Mouse (Mus musculus): ENCODE measurements around the gene Sdf4. TPM values are rescaled to one million over a fixed set of nuclear protein-coding genes. Genes with fewer than 3 reads are reported as not detected.

Gene Sdf4
- polyA plus RNA-seq, 1 experiment = 68.4 TPM

DNA sequence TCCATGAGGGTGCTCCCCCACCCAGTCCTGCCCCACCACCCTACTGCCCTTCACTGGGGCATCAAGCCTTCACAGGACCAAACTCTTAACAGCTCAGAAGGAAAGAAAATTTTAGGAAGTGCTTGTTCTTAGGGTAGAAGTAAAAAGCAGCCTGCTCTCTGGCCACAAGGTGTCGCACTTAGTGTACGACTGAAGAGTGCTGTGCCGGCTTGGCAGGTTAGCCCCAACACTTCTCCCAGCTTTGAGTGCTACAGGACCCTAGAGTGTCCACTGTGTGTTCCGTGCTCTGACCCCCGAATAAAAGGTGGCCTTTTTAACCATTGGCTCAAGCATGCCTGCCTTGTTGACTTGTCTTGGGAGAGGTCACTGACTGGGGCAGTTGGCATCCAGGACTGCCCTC is 33.4 kb upstream of the Sdf4 start:
- Histone ChIP-seq H3K4me1 (replicated peaks; ENCODE audit: control insufficient read depth, insufficient read depth, low read length) (peaks cover 9% of the 10 kb centered on the region), H3K27ac (ENCODE audit: control insufficient read depth, insufficient read depth, low read length) (no peak overlapping the region), H3K4me3 (ENCODE audit: control insufficient read depth, insufficient read depth, low read length) (no peak overlapping the region), H3K36me3 (ENCODE audit: control insufficient read depth, insufficient read depth, low read length) (peaks cover 33% of the 10 kb centered on the region), H3K27me3 (ENCODE audit: control insufficient read depth, insufficient read depth, low read length) (no peaks in the 10 kb centered on the region)
- TF ChIP-seq CTCF (IDR thresholded peaks at IDR 0.05; ENCODE audit: borderline replicate concordance, control insufficient read depth, extremely low read depth, insufficient read depth, low read length, poor library complexity) = peak; percentile 84; the same call in 1 of the 2 replicates
- no peak for TF ChIP-seq POLR2A (IDR thresholded peaks at IDR 0.05; ENCODE audit: control insufficient read depth, extremely low read depth, insufficient read depth, low read length, poor library complexity)
- peak; percentile 72 for DNase-seq
- WGBS = 6% methylated on average over 5 of the region's 5 CpGs

GRCm38 (mm10) chr4:155962167-155962971 is 30.3 kb upstream of the Sdf4 start, which contains the start of gene C1qtnf12:
Gene C1qtnf12 (plus strand): TSS chr4:155962318.
- DNase-seq = peak; percentile 19

DNA sequence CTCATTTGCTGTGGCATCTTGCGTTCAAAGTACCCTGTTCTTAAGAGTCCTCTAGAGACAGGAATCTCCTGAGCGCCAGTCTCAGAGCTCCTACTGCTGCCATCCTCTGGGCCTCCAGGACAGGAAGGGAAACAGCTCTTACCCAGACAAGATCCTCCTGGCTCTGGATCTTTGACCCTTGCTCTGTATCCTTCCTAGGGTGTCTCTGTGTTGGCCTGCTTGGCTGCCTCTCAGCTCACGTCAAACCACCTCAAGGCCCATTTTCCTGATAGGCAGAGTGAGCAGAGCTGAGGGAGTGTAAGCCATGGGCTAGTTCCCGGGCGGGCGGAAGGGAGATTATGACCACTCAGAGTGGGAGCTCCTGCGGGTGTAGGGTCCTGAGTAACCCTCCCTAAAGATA is 29.6 kb upstream of the Sdf4 start:
- Histone ChIP-seq H3K27me3 (ENCODE audit: control insufficient read depth, insufficient read depth, low read length) (no peaks in the 10 kb centered on the region), H3K4me3 (ENCODE audit: control insufficient read depth, insufficient read depth, low read length) (no peak overlapping the region), H3K4me1 (replicated peaks; ENCODE audit: control insufficient read depth, insufficient read depth, low read length) (peaks cover 9% of the 10 kb centered on the region), H3K36me3 (ENCODE audit: control insufficient read depth, insufficient read depth, low read length) (peaks cover 7% of the 10 kb centered on the region), H3K27ac (ENCODE audit: control insufficient read depth, insufficient read depth, low read length) (no peak overlapping the region)
- DNase-seq = no peak
- TF ChIP-seq POLR2A (IDR thresholded peaks at IDR 0.05; ENCODE audit: control insufficient read depth, extremely low read depth, insufficient read depth, low read length, poor library complexity) (no peak), CTCF (IDR thresholded peaks at IDR 0.05; ENCODE audit: borderline replicate concordance, control insufficient read depth, extremely low read depth, insufficient read depth, low read length, poor library complexity) (no peak)
- 97% methylated on average over 7 of the region's 7 CpGs for WGBS

More at GRCm38 (mm10) chr4:155962167-155962971, 30.3 kb upstream of the Sdf4 start, which contains the start of gene C1qtnf12:
- Histone ChIP-seq H3K4me3 (ENCODE audit: control insufficient read depth, insufficient read depth, low read length) (peak within 1 kb of the TSS; percentile 40), H3K36me3 (ENCODE audit: control insufficient read depth, insufficient read depth, low read length) (peaks cover 13% of the 10 kb centered on the region), H3K27me3 (ENCODE audit: control insufficient read depth, insufficient read depth, low read length) (no peaks in the 10 kb centered on the region), H3K4me1 (replicated peaks; ENCODE audit: control insufficient read depth, insufficient read depth, low read length) (peaks cover 9% of the 10 kb centered on the region), H3K27ac (ENCODE audit: control insufficient read depth, insufficient read depth, low read length) (no peak within 1 kb of the TSS)
- 2% methylated on average over 42 of the region's 42 CpGs for WGBS
- TF ChIP-seq CTCF (IDR thresholded peaks at IDR 0.05; ENCODE audit: borderline replicate concordance, control insufficient read depth, extremely low read depth, insufficient read depth, low read length, poor library complexity) (no peak), POLR2A (IDR thresholded peaks at IDR 0.05; ENCODE audit: control insufficient read depth, extremely low read depth, insufficient read depth, low read length, poor library complexity) (no peak)

DNA sequence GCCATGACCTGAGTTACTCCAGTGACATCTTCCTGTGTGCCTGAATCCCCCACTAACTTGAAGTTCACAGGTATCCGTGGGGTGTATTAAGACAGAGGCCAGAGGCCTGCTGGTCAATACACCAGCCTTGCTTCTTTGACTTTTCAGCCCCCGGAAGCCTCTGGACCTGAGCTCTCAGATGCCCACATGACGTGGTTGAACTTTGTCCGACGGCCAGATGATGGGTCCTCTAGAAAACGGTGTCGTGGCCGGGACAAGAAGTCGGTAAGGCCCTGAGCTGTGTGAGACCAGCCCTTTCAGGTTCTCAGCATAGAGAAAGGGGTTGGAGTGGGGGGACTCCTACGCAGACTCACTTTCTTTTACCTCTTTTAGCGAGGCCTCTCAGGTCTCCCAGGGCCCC is 28.3 kb upstream of the Sdf4 start:
- Histone ChIP-seq H3K27me3 (ENCODE audit: control insufficient read depth, insufficient read depth, low read length) (no peaks in the 10 kb centered on the region), H3K36me3 (ENCODE audit: control insufficient read depth, insufficient read depth, low read length) (no peaks in the 10 kb centered on the region), H3K4me3 (ENCODE audit: control insufficient read depth, insufficient read depth, low read length) (no peak overlapping the region), H3K27ac (ENCODE audit: control insufficient read depth, insufficient read depth, low read length) (no peak overlapping the region), H3K4me1 (replicated peaks; ENCODE audit: control insufficient read depth, insufficient read depth, low read length) (peaks cover 9% of the 10 kb centered on the region)
- DNase-seq = no peak
- WGBS = 98% methylated on average over 11 of the region's 11 CpGs
- no peak for TF ChIP-seq CTCF (IDR thresholded peaks at IDR 0.05; ENCODE audit: borderline replicate concordance, control insufficient read depth, extremely low read depth, insufficient read depth, low read length, poor library complexity)

DNA sequence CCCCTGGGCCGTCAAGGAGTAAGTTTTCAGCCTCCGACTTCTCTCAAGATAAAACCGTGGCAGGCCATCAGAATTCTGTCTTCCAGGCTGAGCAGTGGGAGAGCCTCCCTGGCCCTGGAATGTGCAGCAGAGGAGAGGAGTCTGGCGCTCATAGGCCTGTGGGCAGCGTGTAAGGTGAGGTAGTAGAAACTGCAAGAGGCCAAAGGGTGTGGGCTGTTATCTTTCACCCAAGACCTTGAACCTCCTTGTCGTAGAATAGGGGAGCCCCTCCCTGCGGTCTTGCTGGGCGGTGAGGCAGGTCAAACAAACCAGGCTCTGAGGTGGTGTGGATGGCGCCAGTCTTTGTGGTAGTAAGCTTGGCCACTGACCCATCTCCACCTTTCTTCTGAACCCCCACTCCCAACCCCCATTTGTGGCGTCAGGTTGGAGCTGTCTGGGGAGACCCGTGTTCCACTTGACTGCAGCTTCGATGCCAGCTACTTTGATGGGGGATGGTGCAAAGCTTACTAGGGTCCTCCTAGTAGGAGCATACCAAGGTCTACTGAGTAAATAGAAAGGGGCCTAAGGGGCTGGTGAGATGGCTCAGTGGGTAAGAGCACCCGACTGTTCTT is 23.5 kb upstream of the Sdf4 start:
- DNase-seq = no peak
- TF ChIP-seq POLR2A (IDR thresholded peaks at IDR 0.05; ENCODE audit: control insufficient read depth, extremely low read depth, insufficient read depth, low read length, poor library complexity) (no peak), CTCF (IDR thresholded peaks at IDR 0.05; ENCODE audit: borderline replicate concordance, control insufficient read depth, extremely low read depth, insufficient read depth, low read length, poor library complexity) (no peak)
- Histone ChIP-seq H3K27ac (ENCODE audit: control insufficient read depth, insufficient read depth, low read length) (no peak overlapping the region), H3K4me1 (replicated peaks; ENCODE audit: control insufficient read depth, insufficient read depth, low read length) (no peaks in the 10 kb centered on the region), H3K27me3 (ENCODE audit: control insufficient read depth, insufficient read depth, low read length) (no peaks in the 10 kb centered on the region), H3K4me3 (ENCODE audit: control insufficient read depth, insufficient read depth, low read length) (no peak overlapping the region), H3K36me3 (ENCODE audit: control insufficient read depth, insufficient read depth, low read length) (no peaks in the 10 kb centered on the region)
- 97% methylated on average over 13 of the region's 13 CpGs for WGBS

DNA sequence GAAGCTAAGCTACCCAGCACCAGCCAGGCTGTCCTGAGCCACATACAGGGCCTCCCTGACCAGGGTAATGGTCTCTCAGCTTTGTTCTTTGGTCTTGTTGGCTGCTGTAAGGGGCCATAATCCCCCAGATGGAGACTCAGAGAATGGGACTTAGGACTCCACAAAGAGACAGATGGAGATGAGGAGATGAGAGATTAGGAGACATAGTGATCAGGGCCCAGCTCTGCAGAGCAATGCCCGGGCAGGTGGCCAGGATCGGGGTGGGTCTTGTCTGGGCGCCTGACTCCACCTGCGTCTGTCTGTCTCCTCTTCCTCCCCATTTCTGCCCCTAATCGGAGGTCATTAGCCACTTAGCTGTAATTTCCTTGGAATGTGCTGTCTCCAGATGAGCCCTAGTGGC is 22.4 kb upstream of the Sdf4 start:
- no peak overlapping the region for H3K4me3 ChIP-seq (ENCODE audit: control insufficient read depth, insufficient read depth, low read length)
- TF ChIP-seq POLR2A (IDR thresholded peaks at IDR 0.05; ENCODE audit: control insufficient read depth, extremely low read depth, insufficient read depth, low read length, poor library complexity) (no peak), CTCF (IDR thresholded peaks at IDR 0.05; ENCODE audit: borderline replicate concordance, control insufficient read depth, extremely low read depth, insufficient read depth, low read length, poor library complexity) (no peak)
- WGBS = 95% methylated on average over 5 of the region's 5 CpGs
- DNase-seq = no peak
- H3K36me3 ChIP-seq (ENCODE audit: control insufficient read depth, insufficient read depth, low read length) = no peaks in the 10 kb centered on the region
- no peaks in the 10 kb centered on the region for H3K4me1 ChIP-seq (replicated peaks; ENCODE audit: control insufficient read depth, insufficient read depth, low read length)
- no peaks in the 10 kb centered on the region for H3K27me3 ChIP-seq (ENCODE audit: control insufficient read depth, insufficient read depth, low read length)
- H3K27ac ChIP-seq (ENCODE audit: control insufficient read depth, insufficient read depth, low read length) = no peak overlapping the region

All from thymus, adult 2 months (tissue).